Mouse (Mus musculus) monocyte, adult 2 months (primary cell): ENCODE measurements around the gene Uap1l1.
A peak's percentile ranks its signal among the peaks of the same experiment; 100 is the strongest.

Experiments used
- DNase-seq, 2 experiments: peaks; one replicate each; pipeline ENCODE4 v3.0.0; 2022; ENCODE audit warnings: low spot score in 2 of 2, low read depth in 1 of 2

Gene Uap1l1

DNA sequence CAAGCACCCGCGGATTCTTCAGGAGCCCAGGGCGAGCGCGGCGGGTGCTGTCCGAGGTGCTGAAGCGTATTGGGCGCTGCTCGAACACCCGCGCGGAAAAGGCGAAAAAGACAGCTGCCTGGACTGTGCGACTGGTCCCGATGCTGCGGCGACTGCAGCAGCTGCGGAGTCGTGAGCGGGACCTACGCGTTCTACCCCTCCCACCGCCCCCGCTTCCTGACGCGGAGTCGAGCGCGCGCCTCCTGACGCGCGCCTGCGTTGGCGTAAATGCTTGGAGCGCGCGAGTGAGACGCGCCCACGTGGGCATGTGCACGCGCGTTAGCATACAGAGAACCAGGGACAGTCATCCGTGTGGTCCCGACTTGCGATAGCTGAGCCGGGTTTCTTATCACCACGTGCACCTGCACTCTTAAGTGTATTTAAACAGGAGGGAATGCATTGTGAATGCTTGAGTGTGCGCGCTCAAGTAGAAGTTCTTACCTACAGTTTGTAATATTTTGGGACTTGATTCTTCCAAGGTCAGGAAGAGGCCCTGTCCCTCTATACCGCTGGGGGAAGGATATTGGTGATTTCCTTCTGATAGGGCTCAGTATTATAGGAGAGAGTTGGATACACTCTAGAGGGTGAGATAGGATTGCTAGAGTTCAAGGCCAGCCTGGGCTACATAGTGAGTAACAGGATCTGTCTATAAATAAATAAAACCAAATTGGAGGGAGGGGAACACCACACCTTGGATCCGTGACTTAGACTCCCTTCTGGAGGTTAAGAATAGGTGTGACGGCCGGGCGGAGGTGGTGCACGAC, 46.3 kb downstream of the Uap1l1 start, which contains the start of gene Grin1:
Gene Grin1, minus strand, starts transcription at position 217 of the 803 bp plus-strand sequence.
- peak in 1 of 2 experiments; percentile 23 for DNase-seq

DNA sequence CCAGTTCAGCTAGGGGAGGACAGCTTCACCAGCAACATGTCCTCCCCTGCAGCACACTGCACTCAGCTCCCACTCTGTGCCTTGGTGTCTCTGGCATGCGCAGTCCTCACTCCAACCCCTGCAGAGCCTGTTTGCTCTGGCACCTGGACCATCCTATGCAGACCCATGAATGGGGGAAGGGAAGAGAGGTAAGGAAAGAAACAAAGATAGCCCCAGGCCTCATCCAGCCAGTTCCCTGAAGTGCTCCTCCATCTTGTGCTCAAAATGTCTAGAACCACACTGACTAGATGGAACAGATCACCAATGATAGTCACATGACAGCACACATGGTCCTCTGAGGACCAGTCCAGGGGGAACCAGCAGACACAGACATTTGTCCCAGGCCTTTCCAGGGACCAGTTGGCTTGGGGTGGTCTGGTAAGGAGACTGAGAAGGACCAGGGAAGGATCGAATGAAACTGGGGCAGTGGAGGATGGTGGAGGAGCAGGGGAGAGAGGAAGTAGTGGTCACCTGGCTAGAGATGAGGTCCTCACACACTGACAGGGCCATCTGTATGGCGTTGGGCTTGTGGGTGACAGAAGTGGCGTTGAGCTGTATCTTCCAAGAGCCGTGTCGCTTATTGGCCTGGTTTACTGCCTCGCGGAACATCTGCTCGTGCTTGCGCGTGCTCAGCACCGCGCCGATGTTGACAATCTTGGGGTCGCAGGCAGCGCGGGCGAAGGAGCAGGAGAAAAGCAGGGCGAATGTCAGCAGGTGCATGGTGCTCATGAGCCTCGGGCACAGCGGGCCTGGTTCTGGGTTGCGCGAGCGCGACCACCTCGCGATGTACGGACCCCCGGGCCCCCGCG, 47.1 kb downstream of the Uap1l1 start:
- no peak for DNase-seq

- DNase-seq, result no peak
Observed at GRCm38 (mm10) chr2:25311491-25311891, 54.0 kb downstream of the Uap1l1 start.

GRCm38 (mm10) chr2:25310969-25311368, 54.5 kb downstream of the Uap1l1 start:
- no peak for DNase-seq

DNA sequence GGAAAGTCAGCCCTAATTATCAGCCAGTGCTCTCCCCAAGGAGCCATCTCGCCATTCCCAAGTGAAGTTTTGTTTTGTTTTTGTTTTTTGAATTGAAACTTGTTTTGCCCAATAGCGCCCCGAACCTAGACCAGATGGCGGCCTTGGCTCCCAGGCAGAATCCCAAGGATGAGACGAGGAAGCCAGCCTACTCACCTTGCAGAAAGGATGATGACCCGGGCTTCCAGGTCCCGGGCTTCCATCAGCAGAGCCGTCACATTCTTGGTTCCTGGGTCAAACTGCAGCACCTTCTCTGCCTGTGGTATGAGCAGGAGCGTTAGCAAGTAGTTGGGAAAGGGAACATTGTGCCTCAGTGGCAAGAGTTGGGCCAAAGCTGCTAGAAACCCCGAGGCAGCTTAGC, 55.3 kb downstream of the Uap1l1 start:
- no peak for DNase-seq
